Mouse (Mus musculus): Measurements from ENCODE around the gene Atp5s. TPM values are rescaled to one million over a fixed set of nuclear protein-coding genes. Genes with fewer than 3 reads are reported as not detected.

Atp5s gene
- total and polyA plus RNA-seq, 3 experiments: 8.4 to 15.8 (median 11.4) TPM

DNA sequence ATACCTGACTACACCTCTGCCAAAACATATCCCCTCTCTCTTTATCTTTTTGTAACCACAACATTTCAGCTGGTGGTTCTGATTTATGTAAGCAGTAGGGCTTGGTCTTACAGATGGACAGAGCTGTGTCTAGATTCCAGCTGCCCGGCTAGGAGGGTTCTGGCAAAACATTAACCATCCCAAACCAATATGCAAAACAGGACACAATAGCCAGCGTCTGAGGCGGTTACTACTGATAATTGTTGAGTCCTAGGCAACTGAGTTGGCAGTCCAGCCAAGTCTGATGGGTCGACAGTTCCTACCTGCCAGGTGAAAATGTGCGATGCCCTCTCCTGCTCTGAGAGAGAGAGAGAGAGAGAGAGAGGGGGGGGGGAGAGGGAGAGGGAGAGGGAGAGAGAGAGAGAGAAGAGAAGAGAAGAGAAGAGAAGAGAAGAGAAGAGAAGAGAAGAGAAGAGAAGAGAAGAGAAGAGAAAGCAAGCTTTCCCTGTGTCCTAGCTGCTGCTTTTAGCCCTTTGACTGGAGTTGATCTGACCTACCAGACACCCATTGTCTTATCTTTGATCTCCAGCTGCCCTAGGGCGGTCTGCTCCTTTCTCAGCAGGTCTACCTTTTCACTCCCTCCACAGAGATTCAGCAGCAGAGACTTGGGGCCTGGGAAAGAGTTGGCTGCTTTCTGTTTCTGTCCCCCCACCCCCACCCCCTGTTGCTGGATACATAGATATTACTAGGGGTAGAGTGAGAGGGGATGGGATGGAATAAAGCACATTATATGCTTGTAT, 58.7 kb downstream of the Atp5s start:
- H3K4me2 ChIP-seq (ENCODE audit: insufficient read depth, low read depth, poor library complexity, severe bottlenecking): no peak overlapping the region
- H3K9me3 ChIP-seq (replicated peaks; ENCODE audit: low read length): no peaks in the 10 kb centered on the region
- TF ChIP-seq EP300 (IDR thresholded peaks at IDR 0.05; ENCODE audit: low read length): no peak
- TF ChIP-seq MYC (IDR thresholded peaks at IDR 0.05; ENCODE audit: low read depth, low read length): no peak
- no peaks in the 10 kb centered on the region for H3K79me2 ChIP-seq (replicated peaks; ENCODE audit: control insufficient read depth, extremely low read depth, insufficient read depth, poor library complexity, severe bottlenecking)
- in situ Hi-C loops (cut with MboI; ENCODE audit: low pct_ligation_motif_present, low pct_unique_long_range_greater_than_20kb, low sequenced_read_pairs): no loop called here
- H3K4me3 ChIP-seq (replicated peaks in 1 of 3; ENCODE audit: low read depth in 2 of 3, low read length in 2 of 3, poor library complexity in 1 of 3): no peak overlapping the region
- H3K36me3 ChIP-seq (replicated peaks in 1 of 2; ENCODE audit: control insufficient read depth in 1 of 2, insufficient read depth in 1 of 2, low read length in 1 of 2): no peaks in the 10 kb centered on the region
- DNase-seq (ENCODE audit: extremely low read depth): no peak
- H3K27ac ChIP-seq (ENCODE audit: insufficient read depth, low read depth): no peak overlapping the region
- no peak overlapping the region for H3K9ac ChIP-seq (ENCODE audit: insufficient read depth, low read depth)
- peaks cover 19% of the 10 kb centered on the region for H3K27me3 ChIP-seq (replicated peaks)
- dilution Hi-C loops (cut with MboI; ENCODE audit: extremely low pct_ligation_motif_present, extremely low pct_unique_long_range_greater_than_20kb, low sequenced_read_pairs): no loop called here
- peaks cover 0 to 2% of the 10 kb centered on the region in 2 experiments; a peak in 1 of 4 replicates for H3K4me1 ChIP-seq (ENCODE audit: control insufficient read depth in 1 of 2, insufficient read depth in 2 of 2)

- Histone ChIP-seq H3K4me3 (replicated peaks in 1 of 3; ENCODE audit: low read depth in 2 of 3, low read length in 2 of 3, poor library complexity in 1 of 3) (no peak overlapping the region), H3K4me2 (ENCODE audit: insufficient read depth, low read depth, poor library complexity, severe bottlenecking) (no peak overlapping the region), H3K79me2 (replicated peaks; ENCODE audit: control insufficient read depth, extremely low read depth, insufficient read depth, poor library complexity, severe bottlenecking) (no peaks in the 10 kb centered on the region), H3K27ac (ENCODE audit: insufficient read depth, low read depth) (no peak overlapping the region), H3K36me3 (replicated peaks in 1 of 2; ENCODE audit: control insufficient read depth in 1 of 2, insufficient read depth in 1 of 2, low read length in 1 of 2) (no peaks in the 10 kb centered on the region), H3K27me3 (replicated peaks) (peaks cover 36% of the 10 kb centered on the region), H3K9ac (ENCODE audit: insufficient read depth, low read depth) (no peak overlapping the region), H3K4me1 (ENCODE audit: control insufficient read depth in 1 of 2, insufficient read depth in 2 of 2) (peaks cover 2 to 9% of the 10 kb centered on the region in 2 experiments; a peak in 3 of 4 replicates), H3K9me3 (replicated peaks; ENCODE audit: low read length) (no peaks in the 10 kb centered on the region)
- TF ChIP-seq TBP (conservative IDR thresholded peaks at IDR 0.05; ENCODE audit: low read depth, low read length) (no peak), JUND (conservative IDR thresholded peaks at IDR 0.05; ENCODE audit: low read depth, low read length) (no peak), RCOR1 (conservative IDR thresholded peaks at IDR 0.05; ENCODE audit: low read depth, low read length) (no peak), MAX (IDR thresholded peaks at IDR 0.05; ENCODE audit: low read length) (no peak), USF2 (conservative IDR thresholded peaks at IDR 0.05; ENCODE audit: low read depth, low read length) (no peak), NRF1 (IDR thresholded peaks at IDR 0.05; ENCODE audit: low read depth, low read length) (no peak), SIN3A (IDR thresholded peaks at IDR 0.05; ENCODE audit: low read length) (no peak), ZKSCAN1 (IDR thresholded peaks at IDR 0.05; ENCODE audit: borderline replicate concordance, low read depth, low read length) (no peak), BHLHE40 (IDR thresholded peaks at IDR 0.05; ENCODE audit: low read depth, low read length) (no peak), POLR2AphosphoS2 (IDR thresholded peaks at IDR 0.05; ENCODE audit: low read depth, low read length) (no peak), CHD1 (IDR thresholded peaks at IDR 0.05; ENCODE audit: low read depth, low read length) (no peak), CHD2 (IDR thresholded peaks at IDR 0.05; ENCODE audit: low read length) (no peak), ETS1 (conservative IDR thresholded peaks at IDR 0.05; ENCODE audit: low read depth, low read length) (no peak), ZC3H11A (IDR thresholded peaks at IDR 0.05; ENCODE audit: low read depth, low read length) (no peak)
- dilution Hi-C loops (cut with MboI; ENCODE audit: extremely low pct_ligation_motif_present, extremely low pct_unique_long_range_greater_than_20kb, low sequenced_read_pairs) (no loop called here), in situ Hi-C loops (cut with MboI; ENCODE audit: low pct_ligation_motif_present, low pct_unique_long_range_greater_than_20kb, low sequenced_read_pairs) (no loop called here)
- no peak for DNase-seq (ENCODE audit: extremely low read depth)
Measured at GRCm38 (mm10) chr12:69785471-69785870, 60.7 kb downstream of the Atp5s start.
